Mouse (Mus musculus): ENCODE results near the gene Prok1.

Gene Prok1

GRCm38 (mm10) chr3:107238051-107238450 lies 1.5 kb downstream of the Prok1 start:
- no peak for DNase-seq (ENCODE audit: low spot score)

GRCm38 (mm10) chr3:107233945-107234344 lies 5.6 kb downstream of the Prok1 start:
- no peak for DNase-seq (ENCODE audit: low spot score)

GRCm38 (mm10) chr3:107233351-107233813 lies 6.1 kb downstream of the Prok1 start:
- peak; percentile 92 for DNase-seq (ENCODE audit: low spot score)

GRCm38 (mm10) chr3:107231202-107231601 lies 8.3 kb downstream of the Prok1 start:
- DNase-seq (ENCODE audit: low spot score), result no peak

- no peak for DNase-seq (ENCODE audit: low spot score)
These were observed 9.0 kb downstream of the Prok1 start, which contains the start of gene A630076J17Rik for GRCm38 (mm10) chr3:107230527-107230926. Gene A630076J17Rik (plus strand): TSS chr3:107230614.

- no peak for DNase-seq (ENCODE audit: low spot score)
These were observed 9.7 kb downstream of the Prok1 start for GRCm38 (mm10) chr3:107229822-107230221.

- DNase-seq (ENCODE audit: low spot score), result no peak
These were observed 10.3 kb downstream of the Prok1 start for GRCm38 (mm10) chr3:107229221-107229620.

GRCm38 (mm10) chr3:107225820-107226219 lies 13.7 kb downstream of the Prok1 start:
- no peak for DNase-seq (ENCODE audit: low spot score)

- no peak for DNase-seq (ENCODE audit: low spot score)
These were observed 16.3 kb downstream of the Prok1 start for GRCm38 (mm10) chr3:107223230-107223629.

GRCm38 (mm10) chr3:107221608-107222007 lies 17.9 kb downstream of the Prok1 start, which contains the start of gene Cym:
Gene Cym (minus strand): TSS chr3:107221732.
- no peak for DNase-seq (ENCODE audit: low spot score)

GRCm38 (mm10) chr3:107218572-107218971 lies 20.9 kb downstream of the Prok1 start:
- DNase-seq (ENCODE audit: low spot score), result no peak

- no peak for DNase-seq (ENCODE audit: low spot score)
These were observed 22.4 kb downstream of the Prok1 start for GRCm38 (mm10) chr3:107217101-107217480.

GRCm38 (mm10) chr3:107216400-107217100 lies 23.0 kb downstream of the Prok1 start:
- DNase-seq (ENCODE audit: low spot score), result no peak

GRCm38 (mm10) chr3:107214606-107215005 lies 24.9 kb downstream of the Prok1 start:
- DNase-seq (ENCODE audit: low spot score), result no peak

- DNase-seq (ENCODE audit: low spot score), result no peak
These were observed 31.8 kb downstream of the Prok1 start for GRCm38 (mm10) chr3:107207625-107208253.

- DNase-seq (ENCODE audit: low spot score), result no peak
These were observed 32.9 kb downstream of the Prok1 start for GRCm38 (mm10) chr3:107206490-107207150.

- peak; percentile 86 for DNase-seq (ENCODE audit: low spot score)
These were observed 33.5 kb downstream of the Prok1 start for GRCm38 (mm10) chr3:107205994-107206393.

GRCm38 (mm10) chr3:107205170-107205569 lies 34.3 kb downstream of the Prok1 start:
- DNase-seq (ENCODE audit: low spot score), result no peak

- no peak for DNase-seq (ENCODE audit: low spot score)
These were observed 35.1 kb downstream of the Prok1 start for GRCm38 (mm10) chr3:107204413-107204812.

- DNase-seq (ENCODE audit: low spot score), result no peak
These were observed 38.0 kb downstream of the Prok1 start for GRCm38 (mm10) chr3:107201310-107202180.

GRCm38 (mm10) chr3:107188226-107188899 lies 51.1 kb downstream of the Prok1 start:
- DNase-seq (ENCODE audit: low spot score), result peak; percentile 78

Measured in retina, embryonic 14.5 days (tissue).